Mouse (Mus musculus): ENCODE results near the gene Aknad1. TPM values are rescaled to one million over a fixed set of nuclear protein-coding genes. Genes with fewer than 3 reads are reported as not detected.

Aknad1 gene
- total RNA-seq, 1 experiment, result not detected

GRCm38 (mm10) chr3:108751691-108752090 is 12.2 kb downstream of the Aknad1 start:
- no peak for TF ChIP-seq ZNF384 (IDR thresholded peaks at IDR 0.05; ENCODE audit: low read depth, low read length)
- no peak for TF ChIP-seq MAFK (IDR thresholded peaks at IDR 0.05; ENCODE audit: insufficient read depth, low read depth, low read length)
- TF ChIP-seq HCFC1 (IDR thresholded peaks at IDR 0.05; ENCODE audit: borderline replicate concordance, insufficient read depth, low read length), result no peak
- H3K4me3 ChIP-seq (ENCODE audit: insufficient read depth in 1 of 2, low read depth in 1 of 2, low read length in 2 of 2, poor library complexity in 1 of 2, severe bottlenecking in 1 of 2), result no peak overlapping the region
- no peaks in the 10 kb centered on the region for H3K4me1 ChIP-seq (ENCODE audit: control insufficient read depth in 2 of 2, insufficient read depth in 2 of 2, low read length in 2 of 2, poor library complexity in 1 of 2)
- in situ Hi-C loops (cut with MboI; ENCODE audit: low sequenced_read_pairs in 2 of 2, unreplicated experiment in 2 of 2), result no loop called here
- H3K9me3 ChIP-seq (ENCODE audit: control insufficient read depth, insufficient read depth, low read depth, low read length), result no peaks in the 10 kb centered on the region
- no peak overlapping the region for H3K9ac ChIP-seq (ENCODE audit: insufficient read depth, low read depth, low read length, poor library complexity, severe bottlenecking)
- no peak overlapping the region for H3K27ac ChIP-seq (ENCODE audit: insufficient read depth, low read depth, low read length, poor library complexity, severe bottlenecking)
- no peak for DNase-seq (ENCODE audit: low read depth, low spot score)
- H3K36me3 ChIP-seq (ENCODE audit: control insufficient read depth, insufficient read depth, low read length, poor library complexity, severe bottlenecking), result no peaks in the 10 kb centered on the region

- Histone ChIP-seq H3K9me3 (ENCODE audit: control insufficient read depth, insufficient read depth, low read depth, low read length) (no peaks in the 10 kb centered on the region), H3K4me3 (ENCODE audit: insufficient read depth in 1 of 2, low read depth in 1 of 2, low read length in 2 of 2, poor library complexity in 1 of 2, severe bottlenecking in 1 of 2) (no peak overlapping the region), H3K36me3 (ENCODE audit: control insufficient read depth, insufficient read depth, low read length, poor library complexity, severe bottlenecking) (no peaks in the 10 kb centered on the region), H3K4me1 (ENCODE audit: control insufficient read depth in 2 of 2, insufficient read depth in 2 of 2, low read length in 2 of 2, poor library complexity in 1 of 2) (no peaks in the 10 kb centered on the region), H3K9ac (ENCODE audit: insufficient read depth, low read depth, low read length, poor library complexity, severe bottlenecking) (no peak overlapping the region), H3K27ac (ENCODE audit: insufficient read depth, low read depth, low read length, poor library complexity, severe bottlenecking) (no peak overlapping the region)
- in situ Hi-C loops (cut with MboI; ENCODE audit: low sequenced_read_pairs in 2 of 2, unreplicated experiment in 2 of 2), result no loop called here
- TF ChIP-seq CHD2 (IDR thresholded peaks at IDR 0.05; ENCODE audit: low read depth, low read length) (no peak), HCFC1 (IDR thresholded peaks at IDR 0.05; ENCODE audit: borderline replicate concordance, insufficient read depth, low read length) (no peak)
- DNase-seq (ENCODE audit: low read depth, low spot score), result no peak
These were observed 15.1 kb downstream of the Aknad1 start for GRCm38 (mm10) chr3:108754541-108754940.

DNA sequence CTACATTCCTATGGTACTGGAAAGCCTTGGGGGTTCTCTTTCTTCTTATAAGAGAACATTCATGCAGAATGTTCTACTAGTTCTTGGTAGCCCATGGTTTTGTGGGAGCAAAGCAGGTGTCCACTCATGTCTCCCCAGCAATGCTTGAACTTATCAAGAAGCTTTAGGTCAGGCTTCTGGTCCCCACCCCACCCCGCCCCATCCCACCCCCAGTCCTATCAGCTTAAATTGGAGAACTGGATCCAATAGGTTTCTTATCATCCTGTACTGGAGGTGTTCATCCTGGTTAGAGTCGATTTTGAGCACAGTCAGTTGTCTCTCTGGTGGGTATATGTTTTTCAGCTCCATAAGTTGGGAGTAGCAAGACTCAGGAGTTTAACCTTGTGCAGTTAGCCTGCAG is 16.1 kb downstream of the Aknad1 start:
- no peak overlapping the region for H3K4me3 ChIP-seq (ENCODE audit: insufficient read depth in 1 of 2, low read depth in 1 of 2, low read length in 2 of 2, poor library complexity in 1 of 2, severe bottlenecking in 1 of 2)
- no peaks in the 10 kb centered on the region for H3K4me1 ChIP-seq (ENCODE audit: control insufficient read depth in 2 of 2, insufficient read depth in 2 of 2, low read length in 2 of 2, poor library complexity in 1 of 2)
- H3K9me3 ChIP-seq (ENCODE audit: control insufficient read depth, insufficient read depth, low read depth, low read length), result no peaks in the 10 kb centered on the region
- H3K9ac ChIP-seq (ENCODE audit: insufficient read depth, low read depth, low read length, poor library complexity, severe bottlenecking), result no peak overlapping the region
- in situ Hi-C loops (cut with MboI; ENCODE audit: low sequenced_read_pairs in 2 of 2, unreplicated experiment in 2 of 2), result no loop called here
- TF ChIP-seq CHD2 (IDR thresholded peaks at IDR 0.05; ENCODE audit: low read depth, low read length), result no peak
- TF ChIP-seq ZNF384 (IDR thresholded peaks at IDR 0.05; ENCODE audit: low read depth, low read length), result no peak
- no peak for TF ChIP-seq HCFC1 (IDR thresholded peaks at IDR 0.05; ENCODE audit: borderline replicate concordance, insufficient read depth, low read length)
- TF ChIP-seq MAFK (IDR thresholded peaks at IDR 0.05; ENCODE audit: insufficient read depth, low read depth, low read length), result no peak
- no peak for TF ChIP-seq ZC3H11A (IDR thresholded peaks at IDR 0.05; ENCODE audit: borderline replicate concordance, low read depth, low read length)
- no peak overlapping the region for H3K27ac ChIP-seq (ENCODE audit: insufficient read depth, low read depth, low read length, poor library complexity, severe bottlenecking)
- H3K36me3 ChIP-seq (ENCODE audit: control insufficient read depth, insufficient read depth, low read length, poor library complexity, severe bottlenecking), result no peaks in the 10 kb centered on the region
- DNase-seq (ENCODE audit: low read depth, low spot score), result no peak

DNA sequence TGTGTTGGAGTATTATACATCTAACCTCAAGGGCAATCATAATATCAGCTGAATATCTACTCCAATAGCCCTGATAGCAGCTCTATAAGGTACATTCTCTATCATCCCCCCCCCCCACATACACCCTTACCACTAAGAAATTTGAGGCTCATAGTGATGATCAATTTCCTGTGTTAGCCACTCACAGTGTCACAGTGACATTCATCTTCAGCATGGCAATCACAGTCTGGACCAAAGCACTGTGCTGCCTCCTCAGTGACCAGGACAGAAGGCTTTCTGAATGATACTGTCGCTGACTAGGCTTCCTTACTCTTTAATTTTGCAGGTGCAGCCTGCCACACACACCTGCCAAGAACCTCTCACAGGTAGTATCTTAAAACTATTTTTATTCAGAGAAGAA is 16.7 kb downstream of the Aknad1 start:
- in situ Hi-C loops (cut with MboI; ENCODE audit: low sequenced_read_pairs in 2 of 2, unreplicated experiment in 2 of 2), result no loop called here
- H3K27ac ChIP-seq (ENCODE audit: insufficient read depth, low read depth, low read length, poor library complexity, severe bottlenecking), result no peak overlapping the region
- no peak for TF ChIP-seq CHD2 (IDR thresholded peaks at IDR 0.05; ENCODE audit: low read depth, low read length)
- TF ChIP-seq ZC3H11A (IDR thresholded peaks at IDR 0.05; ENCODE audit: borderline replicate concordance, low read depth, low read length), result no peak
- TF ChIP-seq ZNF384 (IDR thresholded peaks at IDR 0.05; ENCODE audit: low read depth, low read length), result no peak
- TF ChIP-seq HCFC1 (IDR thresholded peaks at IDR 0.05; ENCODE audit: borderline replicate concordance, insufficient read depth, low read length), result no peak
- no peak for TF ChIP-seq MAFK (IDR thresholded peaks at IDR 0.05; ENCODE audit: insufficient read depth, low read depth, low read length)

DNA sequence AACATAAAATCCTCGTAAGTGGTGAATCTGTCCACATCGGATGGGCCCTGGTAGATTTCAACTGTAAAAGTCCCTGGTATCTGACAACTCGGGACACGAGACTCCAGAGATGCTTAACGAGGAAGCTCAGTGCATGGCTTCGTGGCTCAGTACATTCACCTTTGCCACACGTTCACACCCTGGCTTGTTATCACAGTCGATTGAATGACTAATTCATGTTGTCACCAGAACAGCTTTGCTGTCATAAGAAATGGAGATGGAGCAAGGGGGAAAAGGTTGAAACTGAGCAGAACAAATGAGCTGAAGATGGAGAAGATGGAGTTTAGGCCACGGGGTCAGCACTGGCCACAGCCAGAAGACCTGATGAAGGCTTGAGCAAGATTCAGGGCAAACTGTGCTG is 18.1 kb downstream of the Aknad1 start:
- Histone ChIP-seq H3K9ac (ENCODE audit: insufficient read depth, low read depth, low read length, poor library complexity, severe bottlenecking) (no peak overlapping the region), H3K4me3 (ENCODE audit: insufficient read depth in 1 of 2, low read depth in 1 of 2, low read length in 2 of 2, poor library complexity in 1 of 2, severe bottlenecking in 1 of 2) (no peak overlapping the region), H3K27ac (ENCODE audit: insufficient read depth, low read depth, low read length, poor library complexity, severe bottlenecking) (no peak overlapping the region), H3K36me3 (ENCODE audit: control insufficient read depth, insufficient read depth, low read length, poor library complexity, severe bottlenecking) (no peaks in the 10 kb centered on the region), H3K4me1 (ENCODE audit: control insufficient read depth in 2 of 2, insufficient read depth in 2 of 2, low read length in 2 of 2, poor library complexity in 1 of 2) (no peaks in the 10 kb centered on the region), H3K9me3 (ENCODE audit: control insufficient read depth, insufficient read depth, low read depth, low read length) (no peaks in the 10 kb centered on the region)
- in situ Hi-C loops (cut with MboI; ENCODE audit: low sequenced_read_pairs in 2 of 2, unreplicated experiment in 2 of 2), result no loop called here
- DNase-seq (ENCODE audit: low read depth, low spot score), result no peak
- no peak for TF ChIP-seq CHD2 (IDR thresholded peaks at IDR 0.05; ENCODE audit: low read depth, low read length)
- no peak for TF ChIP-seq MAFK (IDR thresholded peaks at IDR 0.05; ENCODE audit: insufficient read depth, low read depth, low read length)
- no peak for TF ChIP-seq HCFC1 (IDR thresholded peaks at IDR 0.05; ENCODE audit: borderline replicate concordance, insufficient read depth, low read length)
- TF ChIP-seq ZNF384 (IDR thresholded peaks at IDR 0.05; ENCODE audit: low read depth, low read length), result no peak
- TF ChIP-seq ZC3H11A (IDR thresholded peaks at IDR 0.05; ENCODE audit: borderline replicate concordance, low read depth, low read length), result no peak

More for the DNA sequence above, 16.7 kb downstream of the Aknad1 start:
- Histone ChIP-seq H3K4me1 (ENCODE audit: control insufficient read depth in 2 of 2, insufficient read depth in 2 of 2, low read length in 2 of 2, poor library complexity in 1 of 2) (no peaks in the 10 kb centered on the region), H3K4me3 (ENCODE audit: insufficient read depth in 1 of 2, low read depth in 1 of 2, low read length in 2 of 2, poor library complexity in 1 of 2, severe bottlenecking in 1 of 2) (no peak overlapping the region), H3K9ac (ENCODE audit: insufficient read depth, low read depth, low read length, poor library complexity, severe bottlenecking) (no peak overlapping the region), H3K9me3 (ENCODE audit: control insufficient read depth, insufficient read depth, low read depth, low read length) (no peaks in the 10 kb centered on the region), H3K36me3 (ENCODE audit: control insufficient read depth, insufficient read depth, low read length, poor library complexity, severe bottlenecking) (no peaks in the 10 kb centered on the region)
- no peak for DNase-seq (ENCODE audit: low read depth, low spot score)
